Mouse (Mus musculus): ENCODE measurements around the gene Dip2a. TPM values are rescaled to one million over a fixed set of nuclear protein-coding genes. Genes with fewer than 3 reads are reported as not detected.

Gene Dip2a
- polyA plus RNA-seq, 1 experiment from 2014 or later, result 8.6 TPM

- no peaks in the 10 kb centered on the region for H3K9me3 ChIP-seq (replicated peaks)
- WGBS, result 58% methylated on average over 11 of the region's 11 CpGs
- peaks cover 20% of the 10 kb centered on the region; the same call in 1 of the 2 replicates for H3K36me3 ChIP-seq
- H3K4me3 ChIP-seq, result no peak overlapping the region
- H3K4me1 ChIP-seq (replicated peaks), result peaks cover 18% of the 10 kb centered on the region
- H3K4me2 ChIP-seq, result no peak overlapping the region
- H3K27me3 ChIP-seq, result no peaks in the 10 kb centered on the region
- no peak for ATAC-seq (replicated peaks; ENCODE audit: insufficient number of reproducible peaks, insufficient read depth, low FRiP score, low read depth)
- no peak overlapping the region for H3K9ac ChIP-seq
- H3K27ac ChIP-seq, result no peak overlapping the region
Measured at GRCm38 (mm10) chr10:76260358-76261059, 84.6 kb downstream of the Dip2a start.

- Histone ChIP-seq H3K36me3 (peaks cover 12% of the 10 kb centered on the region; the same call in 1 of the 2 replicates), H3K4me1 (replicated peaks) (peaks cover 19% of the 10 kb centered on the region), H3K4me3 (no peak overlapping the region), H3K9ac (no peak overlapping the region), H3K4me2 (no peak overlapping the region), H3K9me3 (replicated peaks) (no peaks in the 10 kb centered on the region), H3K27me3 (no peaks in the 10 kb centered on the region), H3K27ac (no peak overlapping the region)
- WGBS, result 71% methylated on average over 18 of the region's 18 CpGs
- ATAC-seq (replicated peaks; ENCODE audit: insufficient number of reproducible peaks, insufficient read depth, low FRiP score, low read depth), result no peak
Measured at GRCm38 (mm10) chr10:76259566-76260232, 85.4 kb downstream of the Dip2a start.

- Histone ChIP-seq H3K27me3 (no peaks in the 10 kb centered on the region), H3K4me3 (no peak overlapping the region), H3K4me2 (peak overlapping the region; percentile 22; the same call in 1 of the 2 replicates), H3K36me3 (peaks cover 3% of the 10 kb centered on the region; the same call in 1 of the 2 replicates), H3K9me3 (replicated peaks) (no peaks in the 10 kb centered on the region), H3K27ac (peak overlapping the region; percentile 90), H3K4me1 (replicated peaks) (peaks cover 27% of the 10 kb centered on the region), H3K9ac (no peak overlapping the region)
- WGBS, result 49% methylated on average over 12 of the region's 12 CpGs
- ATAC-seq (replicated peaks; ENCODE audit: insufficient number of reproducible peaks, insufficient read depth, low FRiP score, low read depth), result peak; percentile 76
Measured at GRCm38 (mm10) chr10:76257719-76258390, 87.2 kb downstream of the Dip2a start.

- peak overlapping the region; percentile 90 for H3K27ac ChIP-seq
- 67% methylated on average over 7 of the region's 7 CpGs for WGBS
Measured at GRCm38 (mm10) chr10:76257231-76257630, 87.9 kb downstream of the Dip2a start.

GRCm38 (mm10) chr10:76255617-76256016 is 89.5 kb downstream of the Dip2a start:
- Histone ChIP-seq H3K36me3 (no peaks in the 10 kb centered on the region), H3K4me1 (replicated peaks) (peaks cover 24% of the 10 kb centered on the region), H3K27ac (peak overlapping the region; percentile 8; the same call in 1 of the 2 replicates), H3K9ac (no peak overlapping the region), H3K4me2 (no peak overlapping the region), H3K27me3 (no peaks in the 10 kb centered on the region), H3K4me3 (no peak overlapping the region), H3K9me3 (replicated peaks) (no peaks in the 10 kb centered on the region)
- 50% methylated on average over 6 of the region's 6 CpGs for WGBS
- ATAC-seq (replicated peaks; ENCODE audit: insufficient number of reproducible peaks, insufficient read depth, low FRiP score, low read depth), result no peak

More at GRCm38 (mm10) chr10:76257231-76257630, 87.9 kb downstream of the Dip2a start:
- no peak overlapping the region for H3K4me2 ChIP-seq
- peaks cover 3% of the 10 kb centered on the region; the same call in 1 of the 2 replicates for H3K36me3 ChIP-seq
- no peak for ATAC-seq (replicated peaks; ENCODE audit: insufficient number of reproducible peaks, insufficient read depth, low FRiP score, low read depth)
- no peaks in the 10 kb centered on the region for H3K27me3 ChIP-seq
- no peak overlapping the region for H3K4me3 ChIP-seq
- peaks cover 25% of the 10 kb centered on the region for H3K4me1 ChIP-seq (replicated peaks)
- H3K9ac ChIP-seq, result no peak overlapping the region
- no peaks in the 10 kb centered on the region for H3K9me3 ChIP-seq (replicated peaks)

- H3K36me3 ChIP-seq, result no peaks in the 10 kb centered on the region
- H3K9me3 ChIP-seq (replicated peaks), result no peaks in the 10 kb centered on the region
- no peak within 1 kb of the TSS for H3K4me3 ChIP-seq
- H3K27me3 ChIP-seq, result no peaks in the 10 kb centered on the region
- H3K9ac ChIP-seq, result no peak within 1 kb of the TSS
- peaks cover 21% of the 10 kb centered on the region for H3K4me1 ChIP-seq (replicated peaks)
- no peak within 1 kb of the TSS for H3K4me2 ChIP-seq
- 39% methylated on average over 4 of the region's 4 CpGs for WGBS
- peak; percentile 53; the same call in 1 of the 2 replicates for ATAC-seq (replicated peaks; ENCODE audit: insufficient number of reproducible peaks, insufficient read depth, low FRiP score, low read depth)
- H3K27ac ChIP-seq, result no peak within 1 kb of the TSS
Measured at GRCm38 (mm10) chr10:76253536-76253935, 91.6 kb downstream of the Dip2a start, which contains the start of gene S100b. S100b (plus strand) TSS chr10:76253853.

GRCm38 (mm10) chr10:76253079-76253478 is 92.0 kb downstream of the Dip2a start:
- peaks cover 18% of the 10 kb centered on the region for H3K4me1 ChIP-seq (replicated peaks)
- no peaks in the 10 kb centered on the region for H3K27me3 ChIP-seq
- no peak overlapping the region for H3K9ac ChIP-seq
- H3K4me2 ChIP-seq, result no peak overlapping the region
- WGBS, result 93% methylated on average over 1 of the region's 1 CpGs
- H3K4me3 ChIP-seq, result no peak overlapping the region
- H3K36me3 ChIP-seq, result no peaks in the 10 kb centered on the region
- H3K9me3 ChIP-seq (replicated peaks), result no peaks in the 10 kb centered on the region
- no peak for ATAC-seq (replicated peaks; ENCODE audit: insufficient number of reproducible peaks, insufficient read depth, low FRiP score, low read depth)
- H3K27ac ChIP-seq, result no peak overlapping the region

- WGBS, result 78% methylated on average over 7 of the region's 7 CpGs
- Histone ChIP-seq H3K9ac (no peak overlapping the region), H3K4me3 (no peak overlapping the region), H3K36me3 (no peaks in the 10 kb centered on the region), H3K4me2 (no peak overlapping the region), H3K4me1 (replicated peaks) (peaks cover 11% of the 10 kb centered on the region), H3K27ac (no peak overlapping the region), H3K9me3 (replicated peaks) (no peaks in the 10 kb centered on the region), H3K27me3 (no peaks in the 10 kb centered on the region)
- ATAC-seq (replicated peaks; ENCODE audit: insufficient number of reproducible peaks, insufficient read depth, low FRiP score, low read depth), result no peak
Measured at GRCm38 (mm10) chr10:76250870-76251269, 94.2 kb downstream of the Dip2a start.

- no peaks in the 10 kb centered on the region for H3K36me3 ChIP-seq
- 83% methylated on average over 5 of the region's 5 CpGs for WGBS
- H3K27me3 ChIP-seq, result no peaks in the 10 kb centered on the region
- H3K9me3 ChIP-seq (replicated peaks), result no peaks in the 10 kb centered on the region
- no peak overlapping the region for H3K9ac ChIP-seq
- no peak for ATAC-seq (replicated peaks; ENCODE audit: insufficient number of reproducible peaks, insufficient read depth, low FRiP score, low read depth)
- H3K4me2 ChIP-seq, result no peak overlapping the region
- no peak overlapping the region for H3K4me3 ChIP-seq
- no peak overlapping the region for H3K27ac ChIP-seq
- H3K4me1 ChIP-seq (replicated peaks), result peaks cover 6% of the 10 kb centered on the region
Measured at GRCm38 (mm10) chr10:76248647-76248968, 96.5 kb downstream of the Dip2a start.

- WGBS, result 65% methylated on average over 21 of the region's 21 CpGs
Measured at GRCm38 (mm10) chr10:76247960-76248646, 97.0 kb downstream of the Dip2a start.

GRCm38 (mm10) chr10:76246601-76247000 is 98.5 kb downstream of the Dip2a start:
- 52% methylated on average over 4 of the region's 4 CpGs for WGBS
- ATAC-seq (replicated peaks; ENCODE audit: insufficient number of reproducible peaks, insufficient read depth, low FRiP score, low read depth), result no peak
- H3K9me3 ChIP-seq (replicated peaks), result no peaks in the 10 kb centered on the region

More at GRCm38 (mm10) chr10:76247960-76248646, 97.0 kb downstream of the Dip2a start:
- no peaks in the 10 kb centered on the region for H3K9me3 ChIP-seq (replicated peaks)
- H3K4me2 ChIP-seq, result no peak overlapping the region
- ATAC-seq (replicated peaks; ENCODE audit: insufficient number of reproducible peaks, insufficient read depth, low FRiP score, low read depth), result no peak
- 0 out of 2 replicates have a peak, but pooled peaks cover 1% of the 10 kb centered on the region for H3K4me1 ChIP-seq (replicated peaks)
- H3K27me3 ChIP-seq, result no peaks in the 10 kb centered on the region
- H3K36me3 ChIP-seq, result no peaks in the 10 kb centered on the region
- no peak overlapping the region for H3K9ac ChIP-seq
- no peak overlapping the region for H3K4me3 ChIP-seq
- H3K27ac ChIP-seq, result no peak overlapping the region

More at GRCm38 (mm10) chr10:76246601-76247000, 98.5 kb downstream of the Dip2a start:
- H3K36me3 ChIP-seq, result no peaks in the 10 kb centered on the region
- no peak overlapping the region for H3K4me2 ChIP-seq
- H3K4me3 ChIP-seq, result no peak overlapping the region
- no peaks in the 10 kb centered on the region for H3K27me3 ChIP-seq
- no peak overlapping the region for H3K9ac ChIP-seq
- H3K4me1 ChIP-seq (replicated peaks), result no peaks in the 10 kb centered on the region
- H3K27ac ChIP-seq, result no peak overlapping the region
